Mouse (Mus musculus): ENCODE results near the gene Slc6a14. TPM values are rescaled to one million over a fixed set of nuclear protein-coding genes. Genes with fewer than 3 reads are reported as not detected.

The Slc6a14 gene
- polyA plus RNA-seq (2012; rRNA removed): not detected in 2 replicates
- polyA plus RNA-seq (2014; fragmentation: Nextera tagmentation; extraction: Ambion mirVana): not detected in 2 replicates

- Histone ChIP-seq H3K4me1 (replicated peaks; ENCODE audit: control insufficient read depth in 2 of 2, insufficient read depth in 2 of 2, low read length in 1 of 2) (no peaks in the 10 kb centered on the region), H3K4me2 (ENCODE audit: low read depth) (no peak within 1 kb of the TSS), H3K27ac (no peak within 1 kb of the TSS), H3K36me3 (replicated peaks; ENCODE audit: control insufficient read depth, insufficient read depth, low read depth) (no peaks in the 10 kb centered on the region), H3K27me3 (ENCODE audit: control insufficient read depth, insufficient read depth, low read length) (no peaks in the 10 kb centered on the region), H3K9ac (replicated peaks) (no peak within 1 kb of the TSS), H3K9me3 (ENCODE audit: control insufficient read depth, low read length) (no peaks in the 10 kb centered on the region), H3K4me3 (ENCODE audit: insufficient read depth in 1 of 2, low read depth in 2 of 2, low read length in 2 of 2) (no peak within 1 kb of the TSS)
- DNase-seq (ENCODE audit: low read depth in 3 of 3, low spot score in 3 of 3) (no peak), ATAC-seq (ENCODE audit: insufficient read depth) (no peak)
- WGBS (ENCODE audit: insufficient replicate concordance): 44% methylated on average over 7 of the region's 7 CpGs
- TF ChIP-seq CTCF (IDR thresholded peaks at IDR 0.05; ENCODE audit: low read depth) (no peak), EP300 (IDR thresholded peaks at IDR 0.05; ENCODE audit: low read depth) (no peak)
These were observed at the start of gene Slc6a14 for GRCm38 (mm10) chrX:21714829-21715228. Gene Slc6a14, plus strand, starts transcription at chrX:21714896.

GRCm38 (mm10) chrX:21670896-21671295 is 43.8 kb upstream of the Slc6a14 start:
- no peak overlapping the region for H3K4me3 ChIP-seq (ENCODE audit: insufficient read depth in 1 of 2, low read depth in 2 of 2, low read length in 2 of 2)
- no peak overlapping the region for H3K9ac ChIP-seq (replicated peaks)
- no peak overlapping the region for H3K27ac ChIP-seq
- DNase-seq (ENCODE audit: low read depth in 3 of 3, low spot score in 3 of 3) (no peak), ATAC-seq (ENCODE audit: insufficient read depth) (no peak)
- WGBS (ENCODE audit: insufficient replicate concordance): 9% methylated on average over 7 of the region's 7 CpGs
- no peaks in the 10 kb centered on the region for H3K4me1 ChIP-seq (replicated peaks; ENCODE audit: control insufficient read depth in 2 of 2, insufficient read depth in 2 of 2, low read length in 1 of 2)
- H3K36me3 ChIP-seq (replicated peaks; ENCODE audit: control insufficient read depth, insufficient read depth, low read depth): no peaks in the 10 kb centered on the region
- TF ChIP-seq EP300 (IDR thresholded peaks at IDR 0.05; ENCODE audit: low read depth) (no peak), CTCF (IDR thresholded peaks at IDR 0.05; ENCODE audit: low read depth) (no peak)
- H3K4me2 ChIP-seq (ENCODE audit: low read depth): no peak overlapping the region
- H3K27me3 ChIP-seq (ENCODE audit: control insufficient read depth, insufficient read depth, low read length): no peaks in the 10 kb centered on the region
- H3K9me3 ChIP-seq (ENCODE audit: control insufficient read depth, low read length): no peaks in the 10 kb centered on the region

- Histone ChIP-seq H3K9ac (replicated peaks) (no peak overlapping the region), H3K4me2 (ENCODE audit: low read depth) (no peak overlapping the region), H3K4me1 (replicated peaks; ENCODE audit: control insufficient read depth in 2 of 2, insufficient read depth in 2 of 2, low read length in 1 of 2) (no peaks in the 10 kb centered on the region), H3K9me3 (ENCODE audit: control insufficient read depth, low read length) (no peaks in the 10 kb centered on the region), H3K27me3 (ENCODE audit: control insufficient read depth, insufficient read depth, low read length) (no peaks in the 10 kb centered on the region), H3K36me3 (replicated peaks; ENCODE audit: control insufficient read depth, insufficient read depth, low read depth) (no peaks in the 10 kb centered on the region), H3K4me3 (ENCODE audit: insufficient read depth in 1 of 2, low read depth in 2 of 2, low read length in 2 of 2) (no peak overlapping the region), H3K27ac (no peak overlapping the region)
- ATAC-seq (ENCODE audit: insufficient read depth) (no peak), DNase-seq (ENCODE audit: low read depth in 3 of 3, low spot score in 3 of 3) (no peak)
- WGBS (ENCODE audit: insufficient replicate concordance): 63% methylated on average over 6 of the region's 6 CpGs
- TF ChIP-seq EP300 (IDR thresholded peaks at IDR 0.05; ENCODE audit: low read depth) (no peak), CTCF (IDR thresholded peaks at IDR 0.05; ENCODE audit: low read depth) (no peak)
These were observed 19.5 kb upstream of the Slc6a14 start for GRCm38 (mm10) chrX:21695220-21695619.

GRCm38 (mm10) chrX:21695687-21696086 is 19.0 kb upstream of the Slc6a14 start:
- TF ChIP-seq EP300 (IDR thresholded peaks at IDR 0.05; ENCODE audit: low read depth): no peak
- no peak for TF ChIP-seq CTCF (IDR thresholded peaks at IDR 0.05; ENCODE audit: low read depth)
- no peaks in the 10 kb centered on the region for H3K4me1 ChIP-seq (replicated peaks; ENCODE audit: control insufficient read depth in 2 of 2, insufficient read depth in 2 of 2, low read length in 1 of 2)
- ATAC-seq (ENCODE audit: insufficient read depth) (no peak), DNase-seq (ENCODE audit: low read depth in 3 of 3, low spot score in 3 of 3) (no peak)
- H3K4me3 ChIP-seq (ENCODE audit: insufficient read depth in 1 of 2, low read depth in 2 of 2, low read length in 2 of 2): no peak overlapping the region
- no peaks in the 10 kb centered on the region for H3K9me3 ChIP-seq (ENCODE audit: control insufficient read depth, low read length)
- no peak overlapping the region for H3K27ac ChIP-seq
- no peaks in the 10 kb centered on the region for H3K27me3 ChIP-seq (ENCODE audit: control insufficient read depth, insufficient read depth, low read length)
- H3K4me2 ChIP-seq (ENCODE audit: low read depth): no peak overlapping the region
- H3K9ac ChIP-seq (replicated peaks): no peak overlapping the region
- 56% methylated on average over 3 of the region's 3 CpGs for WGBS (ENCODE audit: insufficient replicate concordance)
- no peaks in the 10 kb centered on the region for H3K36me3 ChIP-seq (replicated peaks; ENCODE audit: control insufficient read depth, insufficient read depth, low read depth)

- Histone ChIP-seq H3K9ac (replicated peaks) (no peak overlapping the region), H3K4me1 (replicated peaks; ENCODE audit: control insufficient read depth in 2 of 2, insufficient read depth in 2 of 2, low read length in 1 of 2) (no peaks in the 10 kb centered on the region), H3K36me3 (replicated peaks; ENCODE audit: control insufficient read depth, insufficient read depth, low read depth) (no peaks in the 10 kb centered on the region), H3K27me3 (ENCODE audit: control insufficient read depth, insufficient read depth, low read length) (no peaks in the 10 kb centered on the region), H3K27ac (no peak overlapping the region), H3K4me3 (ENCODE audit: insufficient read depth in 1 of 2, low read depth in 2 of 2, low read length in 2 of 2) (no peak overlapping the region), H3K4me2 (ENCODE audit: low read depth) (no peak overlapping the region), H3K9me3 (ENCODE audit: control insufficient read depth, low read length) (no peaks in the 10 kb centered on the region)
- TF ChIP-seq CTCF (IDR thresholded peaks at IDR 0.05; ENCODE audit: low read depth) (no peak), EP300 (IDR thresholded peaks at IDR 0.05; ENCODE audit: low read depth) (no peak)
- DNase-seq (ENCODE audit: low read depth in 3 of 3, low spot score in 3 of 3) (no peak), ATAC-seq (ENCODE audit: insufficient read depth) (no peak)
- 35% methylated on average over 4 of the region's 4 CpGs for WGBS (ENCODE audit: insufficient replicate concordance)
These were observed 13.1 kb upstream of the Slc6a14 start for GRCm38 (mm10) chrX:21701646-21702045.

All from liver, embryonic 14.5 days (tissue).